Mouse (Mus musculus): ENCODE data around the gene Arl1.
"Not testable (repeated sequence)": the region's sequence is repeated elsewhere in the genome, so short reads cannot be mapped to it uniquely, and the experiment has no call there.

Arl1 gene

GRCm38 (mm10) chr10:88776206-88776605 is 45.5 kb downstream of the Arl1 start:
- H3K4me1 ChIP-seq (replicated peaks; ENCODE audit: low read depth, low read length) = no peaks in the 10 kb centered on the region
- peaks cover 99% of the 10 kb centered on the region for H3K36me3 ChIP-seq (ENCODE audit: insufficient read depth, low read length)
- H3K9me3 ChIP-seq (ENCODE audit: low read length) = no peaks in the 10 kb centered on the region
- H3K27me3 ChIP-seq (ENCODE audit: insufficient read depth, low read length) = no peaks in the 10 kb centered on the region
- H3K4me3 ChIP-seq (replicated peaks; ENCODE audit: low read length) = no peak overlapping the region
- TF ChIP-seq POU5F1 (IDR thresholded peaks at IDR 0.05; ENCODE audit: borderline replicate concordance, low read length) (no peak), NANOG (IDR thresholded peaks at IDR 0.05; ENCODE audit: borderline replicate concordance, low read length) (no peak), CTCF (conservative IDR thresholded peaks at IDR 0.05; ENCODE audit: low read length) (no peak)

GRCm38 (mm10) chr10:88780716-88781115 is 50.1 kb downstream of the Arl1 start:
- Histone ChIP-seq H3K36me3 (ENCODE audit: insufficient read depth, low read length) (peaks cover 95% of the 10 kb centered on the region), H3K9me3 (ENCODE audit: low read length) (no peaks in the 10 kb centered on the region), H3K27me3 (ENCODE audit: insufficient read depth, low read length) (no peaks in the 10 kb centered on the region), H3K4me1 (replicated peaks; ENCODE audit: low read depth, low read length) (no peaks in the 10 kb centered on the region), H3K4me3 (replicated peaks; ENCODE audit: low read length) (no peak overlapping the region)
- TF ChIP-seq CTCF (conservative IDR thresholded peaks at IDR 0.05; ENCODE audit: low read length) (no peak), NANOG (IDR thresholded peaks at IDR 0.05; ENCODE audit: borderline replicate concordance, low read length) (no peak), POU5F1 (IDR thresholded peaks at IDR 0.05; ENCODE audit: borderline replicate concordance, low read length) (no peak)

GRCm38 (mm10) chr10:88783135-88783534 is 52.5 kb downstream of the Arl1 start:
- H3K36me3 ChIP-seq (ENCODE audit: insufficient read depth, low read length) = peaks cover 93% of the 10 kb centered on the region
- not testable (repeated sequence) for H3K4me3 ChIP-seq (replicated peaks; ENCODE audit: low read length); H3K9me3 ChIP-seq (ENCODE audit: low read length); H3K4me1 ChIP-seq (replicated peaks; ENCODE audit: low read depth, low read length); H3K27me3 ChIP-seq (ENCODE audit: insufficient read depth, low read length)

- TF ChIP-seq CTCF (conservative IDR thresholded peaks at IDR 0.05; ENCODE audit: low read length) = no peak
- no peak for TF ChIP-seq NANOG (IDR thresholded peaks at IDR 0.05; ENCODE audit: borderline replicate concordance, low read length)
- TF ChIP-seq POU5F1 (IDR thresholded peaks at IDR 0.05; ENCODE audit: borderline replicate concordance, low read length) = no peak
- Histone ChIP-seq H3K4me1 (replicated peaks; ENCODE audit: low read depth, low read length) (no peaks in the 10 kb centered on the region), H3K27me3 (ENCODE audit: insufficient read depth, low read length) (no peaks in the 10 kb centered on the region), H3K4me3 (replicated peaks; ENCODE audit: low read length) (no peak overlapping the region), H3K9me3 (ENCODE audit: low read length) (no peaks in the 10 kb centered on the region), H3K36me3 (ENCODE audit: insufficient read depth, low read length) (peaks cover 92% of the 10 kb centered on the region)
Observed at GRCm38 (mm10) chr10:88783941-88784340, 53.3 kb downstream of the Arl1 start.

- no peak for TF ChIP-seq POU5F1 (IDR thresholded peaks at IDR 0.05; ENCODE audit: borderline replicate concordance, low read length)
- no peak for TF ChIP-seq CTCF (conservative IDR thresholded peaks at IDR 0.05; ENCODE audit: low read length)
- Histone ChIP-seq H3K4me1 (replicated peaks; ENCODE audit: low read depth, low read length) (no peaks in the 10 kb centered on the region), H3K36me3 (ENCODE audit: insufficient read depth, low read length) (peaks cover 90% of the 10 kb centered on the region), H3K27me3 (ENCODE audit: insufficient read depth, low read length) (no peaks in the 10 kb centered on the region), H3K4me3 (replicated peaks; ENCODE audit: low read length) (no peak overlapping the region), H3K9me3 (ENCODE audit: low read length) (no peaks in the 10 kb centered on the region)
Observed at GRCm38 (mm10) chr10:88784513-88784931, 53.9 kb downstream of the Arl1 start.

GRCm38 (mm10) chr10:88793671-88794070 is 63.0 kb downstream of the Arl1 start:
- TF ChIP-seq POU5F1 (IDR thresholded peaks at IDR 0.05; ENCODE audit: borderline replicate concordance, low read length) (no peak), CTCF (conservative IDR thresholded peaks at IDR 0.05; ENCODE audit: low read length) (no peak), NANOG (IDR thresholded peaks at IDR 0.05; ENCODE audit: borderline replicate concordance, low read length) (no peak)
- Histone ChIP-seq H3K4me3 (replicated peaks; ENCODE audit: low read length) (no peak overlapping the region), H3K9me3 (ENCODE audit: low read length) (no peaks in the 10 kb centered on the region), H3K4me1 (replicated peaks; ENCODE audit: low read depth, low read length) (no peaks in the 10 kb centered on the region), H3K27me3 (ENCODE audit: insufficient read depth, low read length) (no peaks in the 10 kb centered on the region), H3K36me3 (ENCODE audit: insufficient read depth, low read length) (peaks cover 95% of the 10 kb centered on the region)
